Mouse (Mus musculus) heart, adult 2 months (tissue): ENCODE data around the gene Rabep2. TPM values are rescaled to one million over a fixed set of nuclear protein-coding genes. Genes with fewer than 3 reads are reported as not detected.

ENCODE experiments used
- DNase-seq, 2 experiments: peaks; one replicate each; pipeline ENCODE4 v3.0.0; 2021
- H3K27ac ChIP-seq: fragments of 200-600 bp; 2 replicates; pipeline ENCODE4 v1.8.1; 2022
- H3K27me3 ChIP-seq: fragments of 200-500 bp; 2 replicates; pipeline ENCODE4 v1.6.1; 2012; ENCODE audit warnings: mild to moderate bottlenecking, low read length, inconsistent platforms, mixed read lengths; ENCODE audit not compliant: control insufficient read depth, insufficient read depth
- H3K36me3 ChIP-seq: fragments of 200-500 bp; 2 replicates; pipeline ENCODE4 v1.6.1; 2012; ENCODE audit warnings: low read length, inconsistent platforms; ENCODE audit not compliant: control insufficient read depth, insufficient read depth
- H3K4me1 ChIP-seq: fragments of 200-500 bp; 2 replicates; pipeline ENCODE4 v1.6.1; 2011; ENCODE audit warnings: low read length; ENCODE audit not compliant: control insufficient read depth, insufficient read depth
- H3K4me3 ChIP-seq: fragments of 200-600 bp; 2 replicates; pipeline ENCODE4 v1.8.1; 2022
- H3K79me2 ChIP-seq: fragments of 200-500 bp; replicated peaks from 2 replicates; pipeline ENCODE4 v1.6.1; 2012; ENCODE audit warnings: mild to moderate bottlenecking, inconsistent platforms, low read length, moderate library complexity, mixed read lengths; ENCODE audit not compliant: control insufficient read depth, insufficient read depth
- H3K9ac ChIP-seq: fragments of 200-500 bp; 2 replicates; pipeline ENCODE4 v1.6.1; 2012; ENCODE audit warnings: low read depth, mild to moderate bottlenecking, control low read depth, inconsistent platforms, low read length, mixed read lengths
- CTCF ChIP-seq: fragments of 200-600 bp; IDR thresholded peaks from 2 replicates; pipeline ENCODE4 v1.8.1; 2022; ENCODE audit warnings: antibody characterized with exemption, mild to moderate bottlenecking, moderate library complexity
- EP300 ChIP-seq: fragments of 200-500 bp; IDR thresholded peaks from 2 replicates; pipeline ENCODE4 v1.6.1; 2011; ENCODE audit warnings: low read depth, low read length, control low read depth; ENCODE audit not compliant: insufficient read depth
- POLR2A ChIP-seq: fragments of 200-500 bp; IDR thresholded peaks from 2 replicates; pipeline ENCODE4 v1.6.1; 2011; ENCODE audit warnings: mild to moderate bottlenecking, low read depth, low read length, control low read depth; ENCODE audit not compliant: insufficient read depth
- WGBS: fragments of 180-500 bp; shearing (Covaris S2); methylation state at CpG from one replicate; pipeline ENCODE4 v1.1.7; 2018; 5-methylcytosine and 5-hydroxymethylcytosine counted together
- intact Hi-C: fragments of 180-260 bp; cut with DNase I; formaldehyde crosslinking; loops from one replicate; pipeline ENCODE4 v1.15.1; 2025
- polyA plus RNA-seq: library from polyadenylated mRNA; depleted of rRNA; stranded (reverse); fragments of >200 nt; gene quantifications from 2 replicates; pipeline ENCODE4 v1.2.3, GENCODE M21; 2012
- total RNA-seq, 2 experiments: library from RNA; stranded (reverse); gene quantifications; 2 replicates each; pipeline ENCODE4 v1.2.3; 2021

The Rabep2 gene
- total and polyA plus RNA-seq, 3 experiments, result 5.3 to 9.2 (median 6.3) TPM

DNA sequence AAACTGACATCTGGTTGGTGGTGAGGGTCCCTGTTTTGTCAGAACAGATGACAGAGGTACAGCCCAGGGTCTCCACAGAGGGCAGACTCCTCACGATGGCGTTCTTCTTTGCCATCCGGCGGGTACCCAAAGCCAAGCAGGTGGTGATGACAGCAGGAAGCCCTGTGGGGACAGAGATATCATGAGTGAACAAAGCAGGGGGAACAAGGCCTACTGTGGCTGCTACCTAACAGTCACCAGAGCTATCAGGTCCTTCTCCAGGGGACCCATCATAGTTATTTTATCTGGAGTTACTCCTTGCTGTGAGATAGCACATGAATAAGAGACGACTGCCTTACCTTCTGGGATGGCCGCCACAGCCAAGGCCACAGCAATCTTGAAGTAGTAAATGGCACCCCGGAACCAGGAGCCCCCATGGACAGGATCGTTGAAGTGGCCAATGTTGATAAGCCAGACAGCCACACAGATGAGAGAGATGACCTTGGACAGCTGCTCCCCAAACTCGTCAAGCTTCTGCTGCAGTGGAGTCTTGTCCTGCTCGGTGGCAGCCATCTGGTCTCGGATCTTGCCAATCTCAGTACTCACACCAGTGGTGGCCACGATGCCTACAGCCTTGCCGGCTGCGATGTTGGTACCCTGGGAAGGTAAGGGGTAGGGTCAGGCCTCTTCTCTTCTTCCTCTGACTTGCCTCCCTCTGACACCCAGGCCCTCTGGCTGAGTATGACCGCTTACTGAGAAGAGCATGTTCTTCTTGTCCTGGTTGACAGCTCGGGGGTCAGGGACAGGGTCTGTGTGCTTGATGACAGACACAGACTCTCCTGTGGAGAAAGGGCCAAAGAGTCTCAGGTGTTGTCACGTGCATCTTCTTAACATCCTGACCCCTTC, 28.1 kb downstream of the Rabep2 start:
- TF ChIP-seq POLR2A, result no peak
- no peak for TF ChIP-seq CTCF
- TF ChIP-seq EP300, result no peak
- H3K27me3 ChIP-seq, result no peaks in the 10 kb centered on the region
- no peak overlapping the region for H3K9ac ChIP-seq
- no peak overlapping the region for H3K27ac ChIP-seq
- no peaks in the 10 kb centered on the region for H3K36me3 ChIP-seq
- no peak for DNase-seq
- 77% methylated on average over 17 of the region's 17 CpGs for WGBS
- H3K79me2 ChIP-seq, result no peaks in the 10 kb centered on the region
- no peak overlapping the region for H3K4me3 ChIP-seq
- intact Hi-C loops, result no loop called here
- H3K4me1 ChIP-seq, result peaks cover 1% of the 10 kb centered on the region; the same call in 1 of the 2 replicates

DNA sequence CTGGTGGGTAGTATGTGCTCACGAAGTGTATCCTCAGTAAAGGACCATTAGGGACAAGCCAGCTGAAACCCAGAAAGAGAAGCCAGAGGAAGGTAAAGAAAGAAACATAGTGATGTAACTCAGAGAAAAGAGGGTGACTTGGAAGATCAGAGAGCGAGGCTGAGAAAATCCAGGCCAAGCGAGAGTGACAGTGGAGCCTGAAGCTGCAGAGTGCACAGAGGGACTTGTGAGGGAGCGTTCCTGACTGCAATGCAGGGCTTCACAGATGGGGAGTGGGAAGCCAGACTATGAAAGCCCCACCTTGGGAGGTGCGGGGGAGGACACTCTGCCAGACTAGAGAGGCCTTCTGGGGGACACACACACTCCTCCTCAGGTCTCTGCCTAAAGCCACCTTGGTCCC, 29.7 kb downstream of the Rabep2 start:
- Histone ChIP-seq H3K4me1 (peaks cover 1% of the 10 kb centered on the region; the same call in 1 of the 2 replicates), H3K27ac (no peak overlapping the region), H3K9ac (no peak overlapping the region), H3K27me3 (no peaks in the 10 kb centered on the region), H3K79me2 (no peaks in the 10 kb centered on the region), H3K36me3 (no peaks in the 10 kb centered on the region), H3K4me3 (no peak overlapping the region)
- DNase-seq, result no peak
- TF ChIP-seq POLR2A, result no peak
- WGBS, result 72% methylated on average over 5 of the region's 5 CpGs
- intact Hi-C loops, result no loop called here

DNA sequence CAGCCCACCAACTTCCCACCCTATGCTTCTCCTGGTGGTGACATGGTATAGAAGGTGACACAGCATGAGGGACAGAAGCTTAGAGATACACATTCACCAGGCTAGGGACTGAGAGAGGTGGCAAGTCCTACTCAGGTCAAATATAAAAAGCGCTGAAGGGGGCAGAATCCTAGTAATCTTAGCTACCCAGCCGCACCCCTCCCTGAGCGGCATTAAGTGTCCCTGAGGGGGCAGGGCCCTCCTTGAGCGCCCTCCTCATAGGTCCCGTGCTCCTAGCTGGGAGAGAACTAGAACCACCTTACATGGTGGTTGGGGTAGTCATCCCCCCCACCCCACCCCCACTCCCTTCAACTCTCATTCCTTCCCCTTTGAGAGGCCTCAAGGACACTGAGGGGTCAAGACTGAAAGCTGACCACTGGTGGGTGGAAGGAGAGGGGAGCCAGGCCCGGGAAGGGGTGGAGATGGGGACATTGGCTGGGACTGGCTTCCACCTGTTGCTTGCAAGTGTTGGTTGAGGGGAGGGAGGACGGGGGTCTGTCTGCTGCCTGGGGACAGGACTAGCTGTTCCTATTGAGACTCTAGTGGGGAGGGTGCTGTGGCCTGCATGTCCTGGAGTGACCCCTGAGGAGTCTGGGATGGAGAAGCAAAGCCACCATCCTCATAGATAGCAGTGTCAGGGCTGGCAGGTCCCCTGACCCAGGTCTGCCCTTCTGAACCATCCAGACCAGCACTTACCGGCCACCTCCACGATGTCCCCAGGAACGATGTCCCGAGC, 30.5 kb downstream of the Rabep2 start:
- H3K27ac ChIP-seq, result no peak overlapping the region; the same call in 1 of the 2 replicates
- DNase-seq, result no peak
- H3K9ac ChIP-seq, result no peak overlapping the region
- no peaks in the 10 kb centered on the region for H3K36me3 ChIP-seq
- 81% methylated on average over 11 of the region's 11 CpGs for WGBS
- H3K4me1 ChIP-seq, result peaks cover 1% of the 10 kb centered on the region; the same call in 1 of the 2 replicates
- no peaks in the 10 kb centered on the region for H3K79me2 ChIP-seq
- intact Hi-C loops, result no loop called here
- no peak overlapping the region for H3K4me3 ChIP-seq
- H3K27me3 ChIP-seq, result no peaks in the 10 kb centered on the region
- TF ChIP-seq CTCF, result no peak

DNA sequence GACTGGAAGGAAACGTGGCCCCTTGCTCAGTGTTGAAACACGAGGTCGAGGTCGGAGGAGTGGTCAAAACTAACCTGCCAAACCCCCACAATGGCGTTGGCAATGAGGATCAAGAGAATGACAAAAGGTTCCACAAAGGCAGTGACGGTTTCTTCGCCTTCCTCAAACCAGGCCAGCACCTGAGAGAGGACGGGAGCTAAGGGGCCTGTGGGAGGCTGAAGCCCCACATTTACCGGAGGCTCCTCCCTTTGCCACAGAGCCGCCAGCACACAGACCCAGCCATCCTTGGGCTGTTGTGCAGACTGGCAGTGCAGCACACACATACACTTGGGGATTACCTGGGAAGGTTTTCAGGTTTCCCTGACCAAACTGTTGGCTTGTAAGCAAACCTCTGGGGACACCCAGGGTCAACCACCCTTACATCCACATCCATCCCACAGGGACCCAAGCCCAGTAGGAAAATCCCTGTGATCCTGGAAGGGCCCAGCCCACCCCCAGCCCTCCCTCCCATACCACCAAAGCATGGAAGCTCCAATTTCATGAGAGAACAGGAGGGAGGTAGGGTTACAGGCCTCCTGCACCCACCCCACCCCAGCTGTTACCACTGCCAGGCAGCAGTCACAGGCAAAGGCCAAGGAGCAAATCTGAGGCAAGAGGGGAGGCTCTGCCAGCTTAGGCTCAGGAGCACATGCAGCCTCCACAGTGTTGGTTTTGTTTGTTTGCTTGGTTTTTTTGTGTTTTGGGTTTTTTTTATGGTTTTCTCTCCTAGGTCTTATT, 32.3 kb downstream of the Rabep2 start:
- H3K27me3 ChIP-seq, result no peaks in the 10 kb centered on the region
- no peak for DNase-seq
- TF ChIP-seq POLR2A, result no peak
- no peak for TF ChIP-seq CTCF
- TF ChIP-seq EP300, result no peak
- H3K4me3 ChIP-seq, result no peak overlapping the region
- no peaks in the 10 kb centered on the region for H3K36me3 ChIP-seq
- intact Hi-C loops, result no loop called here
- H3K27ac ChIP-seq, result no peak overlapping the region
- peaks cover 4% of the 10 kb centered on the region; the same call in 1 of the 2 replicates for H3K4me1 ChIP-seq
- no peak overlapping the region for H3K9ac ChIP-seq
- H3K79me2 ChIP-seq, result no peaks in the 10 kb centered on the region
- 69% methylated on average over 10 of the region's 10 CpGs for WGBS

DNA sequence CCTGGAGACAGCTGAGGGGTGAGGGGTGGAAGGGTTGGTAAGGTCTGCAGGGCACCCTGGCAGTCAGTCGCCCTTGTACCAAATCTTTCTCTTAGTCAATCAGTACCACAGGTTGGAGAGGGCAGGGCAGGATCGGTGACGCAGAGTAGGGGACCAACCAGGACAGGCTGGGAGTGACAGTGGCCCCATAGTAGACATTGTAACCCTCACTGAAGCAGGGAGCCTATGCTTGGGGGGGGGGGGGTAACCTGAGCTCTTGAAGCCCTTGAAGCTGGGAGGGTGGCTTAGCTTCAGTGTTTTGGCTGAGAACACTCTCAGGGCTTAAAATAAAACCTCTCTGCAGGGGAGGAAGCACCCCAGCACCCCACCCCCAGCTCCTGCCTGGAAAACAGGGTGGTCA, 33.1 kb downstream of the Rabep2 start:
- Histone ChIP-seq H3K4me1 (peaks cover 4% of the 10 kb centered on the region; the same call in 1 of the 2 replicates), H3K9ac (no peak overlapping the region), H3K27ac (no peak overlapping the region), H3K4me3 (no peak overlapping the region), H3K36me3 (no peaks in the 10 kb centered on the region), H3K27me3 (no peaks in the 10 kb centered on the region), H3K79me2 (no peaks in the 10 kb centered on the region)
- WGBS, result 69% methylated on average over 3 of the region's 3 CpGs
- no peak for DNase-seq
- intact Hi-C loops, result no loop called here
- TF ChIP-seq EP300 (no peak), POLR2A (no peak), CTCF (no peak)
